Mouse (Mus musculus) embryo, embryonic 11 days (tissue): ENCODE data around the gene Slc25a21.

Experiments
- DNase-seq: peaks from one replicate; pipeline ENCODE4 v3.0.0-alpha.2; 2015

The Slc25a21 gene

GRCm38 (mm10) chr12:57009010-57009409, 188.3 kb downstream of the Slc25a21 start:
- peak; percentile 69 for DNase-seq

GRCm38 (mm10) chr12:56986049-56986448, 211.2 kb downstream of the Slc25a21 start:
- DNase-seq = peak; percentile 73

DNA sequence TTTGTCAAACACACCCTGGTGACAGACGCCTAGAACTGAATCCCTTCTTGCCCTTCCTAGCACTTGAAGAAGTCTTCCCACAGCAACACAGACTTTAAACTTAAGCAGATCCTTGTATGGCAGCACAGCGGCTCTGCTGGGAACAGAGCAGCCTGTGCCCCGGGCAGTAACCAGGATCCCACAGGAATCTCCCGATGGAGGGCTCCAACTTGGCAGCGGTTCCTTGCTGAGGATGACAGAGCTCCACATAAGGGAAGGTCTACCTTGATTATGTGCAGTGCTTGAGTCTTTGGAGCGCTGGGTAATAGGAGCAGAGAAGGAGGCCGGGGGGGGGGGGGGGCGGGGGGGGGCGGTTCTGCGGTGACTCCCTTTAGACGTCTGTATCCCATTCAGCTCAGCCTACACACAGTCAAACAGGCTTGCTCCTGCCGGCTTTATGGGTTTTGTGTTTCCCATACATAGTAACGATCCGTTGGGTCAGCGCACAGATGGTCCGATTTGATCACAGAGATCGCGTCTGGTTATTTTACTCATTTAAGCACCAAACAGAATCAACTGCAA, 215.1 kb downstream of the Slc25a21 start:
- no peak for DNase-seq

DNA sequence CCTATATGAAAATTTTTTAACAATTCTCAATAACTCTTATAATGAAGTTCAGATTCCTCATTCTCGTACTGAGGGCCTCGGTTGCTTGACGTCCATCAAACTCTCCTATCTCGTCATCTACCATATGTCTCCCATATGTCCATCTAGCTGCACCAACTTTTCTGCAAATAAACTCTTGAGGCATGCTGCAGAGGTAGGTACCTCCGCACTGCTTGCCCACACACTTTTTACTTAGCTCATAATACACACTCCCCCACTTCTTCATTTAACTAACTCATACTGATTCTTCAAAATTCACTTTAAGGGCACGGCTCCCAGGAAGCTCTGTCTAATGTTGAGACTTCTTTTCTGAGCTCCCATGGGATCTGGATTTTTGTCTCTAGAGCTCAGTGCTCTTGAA, 222.0 kb downstream of the Slc25a21 start:
- DNase-seq = no peak

GRCm38 (mm10) chr12:56963236-56963635, 234.0 kb downstream of the Slc25a21 start:
- DNase-seq = no peak

GRCm38 (mm10) chr12:56959230-56960051, 237.8 kb downstream of the Slc25a21 start:
- peak; percentile 59 for DNase-seq

DNA sequence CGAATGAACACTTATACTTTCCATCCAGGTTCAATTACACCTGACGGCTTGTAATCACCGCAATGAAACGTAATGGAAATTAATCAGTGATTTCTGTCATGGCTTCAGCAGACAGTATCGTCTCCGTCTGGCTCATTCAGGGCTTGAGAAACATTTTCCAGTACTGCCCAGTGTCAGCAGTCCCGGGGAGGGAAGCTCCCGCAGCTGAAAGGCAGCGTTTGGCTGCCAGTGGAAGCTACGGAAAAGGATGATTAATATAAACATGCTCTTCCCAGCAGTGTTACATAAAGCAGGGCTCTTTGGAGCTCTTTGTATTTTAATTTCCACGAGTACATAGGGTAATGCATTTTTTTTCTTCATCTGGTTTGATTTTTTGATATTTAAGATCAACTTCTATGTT, 239.0 kb downstream of the Slc25a21 start:
- no peak for DNase-seq

DNA sequence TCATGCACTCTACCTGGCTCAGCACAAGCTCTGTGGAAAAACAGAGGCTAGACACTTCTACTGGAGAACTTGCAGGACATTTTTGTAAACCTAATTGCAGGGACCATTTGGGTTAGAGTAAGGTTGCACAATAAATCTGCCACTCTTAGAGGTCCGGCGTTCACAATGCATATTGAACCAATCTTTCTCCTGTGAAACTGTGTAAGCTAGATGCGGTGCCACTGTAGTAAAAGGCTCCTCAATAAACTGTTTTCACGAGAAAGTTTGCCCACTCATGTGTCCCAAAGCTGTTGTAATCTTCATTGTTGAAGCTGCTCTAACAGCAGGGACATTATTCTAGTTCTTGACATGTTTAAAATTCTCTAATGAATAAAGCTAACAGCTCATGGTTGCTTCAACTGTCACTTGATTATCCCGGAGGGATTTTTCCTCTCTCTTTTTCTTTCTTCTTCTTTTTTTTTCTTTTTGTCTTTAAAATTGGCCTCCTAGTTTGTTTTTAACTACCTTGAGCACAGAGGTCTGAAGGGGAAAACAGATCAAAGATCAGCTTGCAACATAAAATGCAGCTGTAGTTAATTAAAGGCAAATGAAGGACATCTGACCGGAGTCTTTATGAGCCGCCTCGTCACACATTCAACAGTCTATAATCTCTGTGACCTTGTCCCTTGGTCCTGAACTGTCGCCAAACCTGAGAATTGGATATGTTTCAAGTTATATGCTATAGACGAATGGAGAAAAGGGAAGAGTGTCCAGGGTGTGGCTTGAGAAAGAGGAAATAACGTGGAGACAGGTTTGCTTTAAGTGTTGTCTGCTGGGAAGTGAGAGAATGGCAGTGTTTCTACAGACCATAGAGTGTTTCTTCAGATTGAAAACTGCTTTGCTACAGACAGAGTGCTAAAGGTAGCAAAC, 245.3 kb downstream of the Slc25a21 start:
- peak; percentile 41 for DNase-seq

DNA sequence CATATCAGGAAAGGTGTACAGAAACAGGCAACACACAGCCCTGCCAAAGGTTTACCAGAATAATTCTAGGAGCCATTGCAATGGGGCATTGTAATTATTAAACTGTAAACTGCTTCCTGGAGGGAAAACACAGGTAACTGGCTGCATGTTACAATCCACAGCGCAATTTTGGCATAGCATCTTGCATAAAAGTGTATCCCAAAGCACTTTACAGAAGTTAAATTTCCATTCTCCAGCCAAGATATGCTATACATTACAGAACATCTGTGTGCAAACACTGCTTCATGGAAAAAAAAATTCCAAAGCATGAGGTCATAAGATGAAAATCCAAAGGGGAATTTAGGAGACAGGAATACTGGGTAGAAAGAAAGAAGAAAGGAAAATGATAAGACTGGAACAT, 253.0 kb downstream of the Slc25a21 start:
- no peak for DNase-seq

GRCm38 (mm10) chr12:56940861-56941260, 256.4 kb downstream of the Slc25a21 start:
- DNase-seq = peak; percentile 33

GRCm38 (mm10) chr12:56918145-56918544, 279.1 kb downstream of the Slc25a21 start:
- no peak for DNase-seq

DNA sequence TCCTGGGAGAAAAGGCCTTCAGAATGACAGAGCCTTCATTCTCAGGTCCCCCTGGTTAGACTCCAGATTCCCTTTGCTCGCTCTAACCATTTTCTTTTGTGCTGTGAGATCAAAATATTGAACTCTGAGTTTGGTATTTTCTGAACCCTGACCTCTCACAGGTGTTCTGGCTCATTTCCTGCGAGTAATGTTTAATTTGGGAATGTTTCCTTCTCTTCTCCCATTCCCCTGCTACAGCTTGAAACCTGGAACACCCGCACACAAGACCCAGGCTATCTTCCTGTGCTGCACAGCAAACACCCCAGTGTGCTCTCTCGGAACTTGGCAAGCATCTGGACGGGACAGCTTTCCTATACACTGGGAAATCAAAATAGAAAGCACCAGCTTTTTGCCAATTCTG, 290.8 kb downstream of the Slc25a21 start:
- no peak for DNase-seq

GRCm38 (mm10) chr12:56905652-56906305, 291.5 kb downstream of the Slc25a21 start:
- DNase-seq = peak; percentile 16

GRCm38 (mm10) chr12:56905222-56905621, 292.1 kb downstream of the Slc25a21 start:
- peak; percentile 51 for DNase-seq

DNA sequence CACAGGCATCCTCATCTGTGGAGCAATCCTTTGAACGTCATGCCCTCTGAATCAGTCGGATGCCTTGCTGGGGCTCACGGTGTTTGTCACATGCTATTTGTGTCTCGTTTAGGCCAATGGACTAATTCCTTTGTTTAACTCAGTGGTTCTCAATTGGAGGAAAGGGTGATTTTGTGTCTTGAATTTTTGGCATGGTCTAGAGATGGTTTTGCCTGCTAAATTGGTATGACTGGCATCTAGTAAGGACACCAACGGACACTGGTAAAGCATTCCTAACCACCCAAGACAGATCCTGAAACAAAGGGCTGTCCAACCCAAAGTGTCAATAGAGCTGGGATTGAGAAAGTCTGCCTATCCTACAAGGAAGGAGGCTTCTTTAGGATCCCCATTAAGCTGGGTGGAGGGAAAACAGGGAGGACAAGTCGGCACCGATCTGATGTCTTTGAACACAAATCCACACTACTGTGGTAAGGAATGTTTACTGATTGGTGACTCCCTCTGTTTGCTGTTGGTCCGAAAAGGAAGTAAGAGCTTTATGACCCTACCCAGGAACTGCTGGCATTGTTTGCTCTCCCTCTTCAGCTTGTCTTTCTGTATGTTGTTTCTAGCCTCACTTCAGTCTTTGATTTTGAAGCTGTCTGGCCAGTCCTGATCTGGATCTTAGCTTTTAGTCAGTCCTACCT, 294.4 kb downstream of the Slc25a21 start:
- DNase-seq = no peak

DNA sequence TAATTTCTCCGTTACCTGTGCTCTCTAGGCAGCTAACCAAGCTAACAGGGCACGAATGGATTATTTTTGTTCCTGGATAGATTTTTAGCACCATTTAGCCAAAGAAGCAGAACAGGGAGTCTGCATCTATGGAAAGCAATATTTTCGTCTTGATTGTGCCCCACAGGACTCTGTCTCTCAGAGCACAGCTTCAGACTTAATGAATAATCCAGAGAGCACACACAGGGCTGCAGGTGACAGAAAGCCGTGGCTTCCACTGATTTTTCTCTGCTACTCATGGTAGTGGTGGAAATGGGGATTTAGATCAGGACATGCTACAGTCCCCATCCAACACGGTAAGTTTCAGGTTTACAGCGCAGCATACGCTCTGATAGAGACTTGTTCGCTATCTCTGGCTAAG, 299.3 kb downstream of the Slc25a21 start:
- DNase-seq = no peak

DNA sequence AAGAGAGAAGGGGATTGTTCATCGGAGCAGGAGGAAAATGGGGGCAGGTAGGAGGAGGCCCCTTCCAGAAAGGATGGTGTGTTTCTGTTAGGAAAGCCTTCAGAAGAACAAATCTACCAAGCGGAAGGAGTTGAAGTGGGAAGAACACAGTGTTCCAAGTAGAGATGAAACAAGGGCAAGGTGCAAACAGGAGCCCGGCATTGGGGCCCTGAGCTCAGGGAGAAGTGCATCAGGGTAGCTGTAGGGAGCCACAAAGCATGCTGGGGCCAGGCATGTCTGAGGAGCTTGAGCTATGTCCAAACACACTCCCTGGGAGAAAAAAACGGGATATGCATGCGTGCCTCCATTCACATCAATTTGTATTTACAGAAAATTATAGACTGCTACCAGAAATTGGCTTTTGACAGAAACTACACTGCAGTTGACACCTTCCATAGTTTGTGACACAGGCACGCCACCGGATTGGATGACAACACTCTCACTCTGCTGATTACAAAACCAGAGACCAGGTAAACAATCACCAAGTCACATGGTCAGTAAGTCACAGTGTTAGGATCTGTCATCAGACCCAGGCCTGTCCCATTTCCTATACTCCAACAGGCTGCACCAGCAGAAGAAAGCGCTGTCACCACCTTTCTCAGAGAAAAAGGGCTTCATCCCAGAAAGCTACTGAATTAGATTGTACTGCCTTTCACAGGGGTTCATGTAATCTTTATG, 299.9 kb downstream of the Slc25a21 start:
- no peak for DNase-seq

DNA sequence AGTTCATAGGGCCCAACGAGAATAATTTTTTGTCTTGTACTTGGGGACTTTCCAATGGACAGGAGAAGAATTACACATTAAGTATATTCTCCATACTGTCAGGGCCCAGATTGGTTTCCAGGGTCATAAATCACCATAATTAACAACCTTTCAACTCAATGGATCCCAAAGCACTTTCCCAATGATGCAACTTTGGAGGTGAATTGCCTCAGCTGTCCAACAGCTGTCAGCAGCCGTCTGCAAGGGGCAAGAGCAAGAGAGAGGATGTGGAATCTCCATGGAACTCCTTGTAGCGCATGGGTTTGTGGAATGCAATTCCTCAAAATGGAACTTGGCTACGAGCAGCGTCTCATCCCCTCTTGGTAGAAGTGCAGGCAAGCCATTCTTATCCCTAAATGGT, 302.3 kb downstream of the Slc25a21 start:
- no peak for DNase-seq

- DNase-seq = no peak
Measured at GRCm38 (mm10) chr12:56890891-56891726, 306.2 kb downstream of the Slc25a21 start.

DNA sequence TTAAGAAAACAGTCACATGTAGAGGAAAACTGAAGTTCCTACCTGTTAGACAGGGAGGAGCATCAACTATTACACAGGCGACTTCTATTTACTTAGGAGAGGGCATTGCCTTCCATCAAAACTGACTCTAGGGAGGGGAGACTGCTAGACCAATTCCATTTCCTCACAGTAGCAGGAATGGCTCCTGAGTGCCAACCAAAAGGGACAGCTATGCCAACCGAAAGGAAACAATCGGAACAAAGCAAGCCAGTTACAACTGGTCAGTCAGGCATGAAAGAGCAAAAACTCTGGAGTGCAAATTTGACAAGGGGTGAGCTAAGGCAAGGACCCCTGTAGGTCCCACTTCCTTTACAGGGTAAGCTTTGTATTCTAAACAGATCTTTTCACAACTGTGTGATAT, 319.5 kb downstream of the Slc25a21 start:
- no peak for DNase-seq

DNA sequence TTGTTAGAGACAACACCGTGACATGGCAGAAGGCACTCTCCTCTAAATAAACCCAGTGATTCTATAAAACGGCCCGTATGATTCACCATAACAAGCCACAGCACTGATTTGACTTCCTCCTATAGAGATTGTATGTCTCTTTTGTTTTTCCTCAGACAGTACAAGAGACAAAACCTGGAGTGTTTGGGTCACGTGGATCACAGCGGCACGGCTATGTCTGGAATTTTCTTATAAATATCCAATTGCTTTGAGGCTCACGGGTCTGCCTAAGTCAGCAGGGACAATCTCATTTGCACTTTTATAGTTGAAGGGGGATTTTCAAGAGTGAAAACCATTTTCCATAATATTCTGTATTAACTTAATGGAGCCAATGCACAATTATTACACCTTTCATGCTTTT, 320.7 kb downstream of the Slc25a21 start:
- no peak for DNase-seq
